Mouse (Mus musculus): ENCODE results near the gene Zfp626.
A peak's percentile ranks its signal among the peaks of the same experiment; 100 is the strongest.
"Not testable (repeated sequence)": the region's sequence is repeated elsewhere in the genome, so short reads cannot be mapped to it uniquely, and the experiment has no call there.

The Zfp626 gene

DNA sequence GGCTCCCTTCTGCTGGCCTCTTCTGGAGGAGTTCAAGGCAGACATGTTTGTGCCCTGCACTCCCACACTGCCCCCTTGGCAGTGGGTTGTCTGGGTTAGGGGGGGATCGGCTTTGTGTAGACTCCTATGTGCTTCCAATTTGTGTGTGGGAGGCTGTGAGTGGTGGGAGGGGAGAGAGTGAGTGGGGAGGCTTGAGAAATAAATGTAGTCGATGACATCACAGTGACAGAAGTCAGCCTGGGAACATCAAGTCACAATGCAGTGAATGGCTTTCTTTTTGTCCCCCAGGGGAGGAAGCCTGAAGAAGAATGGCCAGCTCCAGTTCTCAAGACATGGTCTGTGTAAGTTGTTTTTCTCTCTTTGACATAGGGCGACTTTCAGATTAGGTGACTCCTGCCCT is at the start of gene Zfp626:
TSS of gene Zfp626 (plus strand) at position 301 of the 400 bp plus-strand sequence.
- not testable (repeated sequence) for DNase-seq (ENCODE audit: extremely low read depth, low read depth, low spot score)

DNA sequence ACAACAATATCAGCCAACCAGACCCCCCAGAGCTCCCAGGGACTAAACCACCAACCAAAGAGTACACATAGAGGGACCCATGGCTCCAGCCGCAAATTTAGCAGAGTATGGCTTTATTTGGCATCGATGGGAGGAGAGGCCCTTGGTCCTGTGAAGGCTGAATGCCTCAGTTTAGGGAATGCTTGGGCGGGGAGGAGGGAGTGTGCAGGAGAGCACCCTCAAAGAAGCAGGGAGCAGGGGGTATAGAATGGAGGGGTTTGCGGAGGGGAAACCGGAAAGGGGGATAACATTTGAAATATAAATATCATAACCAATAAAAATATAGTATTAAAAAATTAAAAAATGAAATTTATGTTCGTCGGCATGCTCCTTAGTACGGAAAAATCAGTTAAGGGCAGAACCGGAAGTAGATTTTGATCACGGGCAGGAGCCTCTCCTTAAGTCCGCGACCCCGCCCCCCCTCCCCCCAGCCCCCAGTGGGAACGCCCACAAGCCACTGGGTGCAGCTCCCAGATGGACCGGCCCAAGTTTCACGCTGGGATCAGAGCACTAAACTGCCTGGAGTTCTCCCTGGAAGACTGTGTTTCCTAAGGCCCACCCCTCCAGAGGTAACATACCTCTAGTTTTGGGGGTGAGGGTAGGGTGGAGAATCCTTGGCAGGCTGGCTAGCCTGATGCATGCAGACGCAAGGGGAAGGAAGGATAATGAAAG is 41.7 kb upstream of the Zfp626 start:
- no peak for DNase-seq (ENCODE audit: extremely low read depth, low read depth, low spot score)

DNA sequence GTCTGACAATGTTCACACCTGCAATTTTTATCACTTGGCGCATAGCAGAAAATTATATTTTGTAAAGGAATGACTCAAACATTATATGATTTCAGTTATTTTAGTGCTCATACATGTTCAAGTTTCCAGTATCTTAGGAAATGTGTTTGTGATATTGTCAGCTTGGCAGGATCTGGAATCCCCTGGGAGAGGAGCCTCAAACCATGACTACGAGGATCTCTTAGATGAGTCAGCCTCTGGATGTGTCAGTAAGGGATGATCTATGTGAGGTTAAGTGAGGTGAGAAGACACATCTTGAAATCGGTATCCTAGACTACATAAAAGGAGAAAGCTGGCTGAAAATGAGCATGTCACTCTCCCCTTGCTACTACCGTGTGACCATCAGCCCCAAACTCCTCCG is 17.7 kb upstream of the Zfp626 start:
- no peak for DNase-seq (ENCODE audit: extremely low read depth, low read depth, low spot score)

DNA sequence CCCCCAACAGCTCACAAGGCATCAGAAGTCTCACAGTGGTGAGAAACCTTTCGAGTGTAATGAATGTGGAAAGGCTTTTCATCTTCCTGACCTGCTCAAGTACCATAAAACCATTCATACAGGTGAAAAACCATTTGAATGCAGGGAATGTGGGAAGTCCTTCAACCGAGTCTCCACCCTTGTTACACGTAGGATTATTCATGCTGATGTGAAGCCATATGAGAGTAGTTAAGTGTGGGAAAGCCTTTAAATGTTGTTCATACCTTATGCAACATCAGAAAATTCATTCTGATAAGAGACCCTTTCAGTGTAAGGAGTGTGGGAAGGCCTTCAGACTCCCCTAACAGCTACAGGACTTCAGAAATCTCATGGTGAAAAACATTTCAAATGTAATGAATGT is 13.1 kb upstream of the Zfp626 start:
- DNase-seq (ENCODE audit: extremely low read depth, low read depth, low spot score) = not testable (repeated sequence)

DNA sequence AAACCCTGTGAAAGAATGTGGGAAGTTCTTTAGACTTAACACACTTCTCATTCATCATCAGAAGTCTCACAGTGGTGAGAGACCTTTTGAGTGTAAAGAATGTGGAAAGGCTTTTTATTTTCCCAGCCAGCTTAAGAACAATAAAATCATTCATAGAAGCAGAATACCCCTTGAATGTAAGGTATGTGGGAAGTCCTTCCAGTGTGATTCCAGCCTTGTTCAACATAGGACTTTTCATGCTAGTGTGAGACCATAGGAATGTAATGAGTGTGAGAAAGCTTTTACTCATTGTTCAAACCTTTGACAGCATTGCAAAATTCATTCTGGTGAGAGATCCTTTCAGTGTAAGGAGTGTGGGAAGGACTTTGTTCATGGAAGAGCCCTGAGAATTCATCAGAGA is 12.4 kb upstream of the Zfp626 start:
- no peak for DNase-seq (ENCODE audit: extremely low read depth, low read depth, low spot score)

DNA sequence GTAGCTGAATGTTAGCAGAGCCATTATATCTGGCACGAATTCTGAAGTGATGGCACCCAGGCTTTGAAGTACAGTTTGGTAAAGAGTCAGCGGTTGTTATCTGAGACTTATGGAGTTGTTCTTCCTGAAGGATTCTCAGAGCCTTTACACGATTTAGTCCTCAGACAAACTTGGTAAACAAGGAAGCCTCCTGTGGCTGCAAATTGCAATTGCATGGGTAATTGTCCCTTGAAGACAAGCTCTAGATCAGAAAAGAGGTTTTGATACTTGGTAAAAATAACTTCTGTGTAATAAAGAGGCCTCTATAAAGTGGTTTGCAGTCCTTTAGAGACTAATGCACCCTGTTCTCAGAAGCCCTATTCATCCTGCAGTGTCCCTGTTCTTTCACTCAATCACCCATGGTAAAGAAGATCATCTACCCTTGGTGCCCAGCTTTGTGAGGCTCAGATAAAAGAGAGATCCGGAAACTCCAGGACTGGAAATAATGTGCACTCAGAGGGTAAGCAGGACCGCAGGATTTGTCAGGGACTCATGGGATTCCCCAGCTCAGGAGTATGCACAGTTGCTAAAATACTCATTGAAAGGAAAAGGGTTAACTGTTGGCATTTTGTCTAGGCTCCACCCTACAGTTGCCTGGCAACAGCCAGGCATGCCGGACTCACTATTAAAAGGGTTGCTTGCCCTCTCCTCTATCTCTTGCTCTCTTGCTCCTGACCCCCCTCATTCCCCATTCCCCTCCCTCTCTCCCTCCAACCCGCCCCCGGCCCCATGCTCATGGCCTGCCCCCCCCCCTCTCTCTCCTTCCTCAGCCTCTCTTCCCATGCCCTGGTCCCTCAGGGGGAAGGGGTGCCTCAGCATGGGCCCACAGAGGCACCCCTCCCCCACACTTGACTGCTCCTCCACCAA is 8.8 kb upstream of the Zfp626 start:
- no peak for DNase-seq (ENCODE audit: extremely low read depth, low read depth, low spot score)

DNA sequence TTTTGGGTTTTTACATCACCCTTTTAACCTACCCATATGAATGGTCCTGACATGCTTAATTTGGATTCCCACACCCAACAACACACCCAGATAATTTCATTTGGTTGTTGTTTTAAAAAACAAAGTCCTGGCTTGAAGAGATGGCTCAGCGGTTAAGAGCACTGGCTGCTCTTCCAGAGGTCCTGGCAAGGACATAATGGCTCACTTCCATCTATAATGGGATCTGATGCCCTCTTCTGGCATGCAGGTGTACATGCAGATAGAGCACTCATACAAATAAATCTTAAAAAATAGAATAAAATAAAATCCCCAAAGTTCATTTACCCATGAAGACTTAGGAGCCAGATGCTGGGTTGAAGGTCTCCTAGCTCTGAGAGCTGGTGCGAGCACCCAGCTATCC is 5.9 kb upstream of the Zfp626 start:
- DNase-seq (ENCODE audit: extremely low read depth, low read depth, low spot score) = no peak

DNA sequence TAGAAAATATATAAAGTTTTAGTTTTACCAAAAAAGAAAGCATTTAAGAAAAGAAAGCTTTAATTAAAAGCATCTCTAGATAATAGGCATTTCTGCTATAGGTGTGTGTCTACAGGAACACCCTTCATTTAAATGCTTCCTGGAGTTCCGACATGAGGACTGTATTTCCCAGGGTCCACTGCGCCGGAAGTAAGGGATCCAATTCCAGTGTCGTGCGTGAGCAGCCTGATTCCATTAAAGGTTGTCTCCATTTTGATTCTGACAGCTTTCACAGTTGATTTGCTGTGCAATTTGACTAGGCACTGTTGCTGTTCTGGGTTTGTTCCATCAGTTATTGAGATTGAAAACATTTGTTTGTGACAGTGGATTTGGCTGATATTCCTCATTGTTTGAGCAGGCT is 4.0 kb upstream of the Zfp626 start:
- no peak for DNase-seq (ENCODE audit: extremely low read depth, low read depth, low spot score)

DNA sequence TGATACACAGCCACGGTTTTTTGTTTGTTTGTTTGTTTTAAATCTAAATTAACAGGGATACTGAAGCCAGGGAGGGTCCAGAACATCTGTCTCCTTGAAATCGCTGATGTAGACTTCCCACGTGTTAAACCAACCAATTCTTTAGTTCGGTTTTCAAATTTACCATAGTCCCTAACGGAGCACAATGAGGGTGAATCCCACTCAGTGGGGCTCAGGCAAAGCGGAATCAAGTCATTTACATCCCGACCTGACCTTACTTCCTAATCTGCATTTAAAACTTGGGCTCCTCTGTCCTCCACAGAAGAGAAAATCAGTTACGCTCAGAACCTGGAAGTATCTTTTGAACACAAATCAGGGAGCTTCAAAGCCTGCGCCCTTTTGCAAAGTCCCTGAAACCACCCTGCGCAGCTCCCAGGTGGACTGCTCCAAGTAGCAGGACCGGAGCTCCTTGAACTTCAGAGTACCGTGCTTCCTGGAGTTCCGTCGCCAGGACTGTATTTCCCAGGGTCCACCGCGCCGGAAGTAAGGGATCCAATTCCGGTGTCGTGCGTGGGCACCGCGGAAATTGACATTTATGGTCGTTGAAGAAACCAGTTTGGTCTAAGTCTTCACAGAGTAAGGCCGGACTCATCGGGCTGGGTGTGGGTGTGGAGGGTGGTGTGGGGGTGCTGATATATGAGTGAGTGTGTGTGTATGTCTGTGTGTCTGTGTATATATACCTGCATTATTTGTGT is 2.5 kb upstream of the Zfp626 start:
- DNase-seq (ENCODE audit: extremely low read depth, low read depth, low spot score) = peak; percentile 43

DNA sequence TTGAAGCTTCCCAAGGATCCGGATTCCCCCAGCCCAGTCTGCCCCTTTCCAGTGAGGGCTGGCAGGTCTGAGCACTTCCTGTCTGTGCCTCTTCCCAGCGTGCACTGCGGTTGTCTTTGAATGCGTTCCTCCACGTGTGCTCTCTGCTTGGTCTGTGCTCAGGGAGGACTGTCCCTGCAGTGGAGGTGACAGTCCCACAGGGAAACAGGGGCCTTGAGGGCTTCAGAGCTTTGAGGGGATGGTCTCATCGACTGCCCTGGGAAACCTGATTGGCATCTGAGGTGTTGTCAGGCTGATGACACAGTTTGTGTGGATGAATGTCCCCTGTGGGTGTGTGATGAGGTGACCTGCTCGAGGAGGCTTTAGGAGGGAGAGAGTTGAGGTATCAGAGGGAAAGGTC is 309 bp downstream of the Zfp626 start:
- DNase-seq (ENCODE audit: extremely low read depth, low read depth, low spot score) = not testable (repeated sequence)

DNA sequence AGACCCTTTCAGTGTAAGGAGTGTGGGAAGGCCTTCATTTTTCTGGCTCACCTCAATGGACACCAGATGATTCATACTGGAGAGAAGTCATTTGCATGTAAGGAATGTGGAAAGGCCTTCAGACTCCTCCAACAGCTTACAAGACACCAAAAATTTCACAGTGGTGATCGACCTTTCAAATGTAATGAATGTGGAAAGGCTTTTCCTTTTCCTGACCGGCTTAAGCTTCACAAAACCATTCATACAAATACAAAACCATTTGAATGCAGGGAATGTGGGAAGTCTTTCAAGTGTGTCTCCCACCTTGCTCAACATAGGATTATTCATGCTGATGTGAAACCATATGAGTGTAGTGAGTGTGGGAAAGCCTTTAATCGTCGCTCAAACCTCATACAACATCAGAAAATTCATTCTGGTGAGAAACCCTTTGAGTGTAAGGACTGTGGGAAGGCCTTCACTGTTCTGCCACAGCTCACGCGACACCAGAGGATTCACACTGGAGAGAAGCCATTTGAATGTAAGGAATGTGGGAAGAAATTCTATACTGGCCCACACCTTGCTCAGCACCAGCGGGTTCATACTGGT is 11.6 kb downstream of the Zfp626 start:
- DNase-seq (ENCODE audit: extremely low read depth, low read depth, low spot score) = no peak

DNA sequence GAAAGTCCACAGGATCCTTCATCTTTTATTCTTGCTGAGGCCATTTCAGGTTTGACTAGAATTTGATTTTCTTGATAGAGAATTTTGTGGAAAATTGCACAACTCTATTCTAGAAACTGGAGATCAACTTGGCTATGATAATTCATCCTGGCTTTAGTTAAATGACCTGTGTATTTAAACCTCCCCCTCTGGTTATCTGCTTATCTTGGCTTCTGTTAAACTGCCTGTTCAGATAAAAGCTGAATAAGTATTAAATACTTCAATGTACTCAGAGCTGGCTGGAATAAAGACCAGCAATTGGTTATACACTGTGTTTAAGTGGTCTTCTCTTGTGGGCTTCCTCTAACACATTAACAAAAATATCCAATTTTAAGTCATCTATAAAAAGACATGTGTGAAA is 15.6 kb downstream of the Zfp626 start:
- DNase-seq (ENCODE audit: extremely low read depth, low read depth, low spot score) = no peak

DNA sequence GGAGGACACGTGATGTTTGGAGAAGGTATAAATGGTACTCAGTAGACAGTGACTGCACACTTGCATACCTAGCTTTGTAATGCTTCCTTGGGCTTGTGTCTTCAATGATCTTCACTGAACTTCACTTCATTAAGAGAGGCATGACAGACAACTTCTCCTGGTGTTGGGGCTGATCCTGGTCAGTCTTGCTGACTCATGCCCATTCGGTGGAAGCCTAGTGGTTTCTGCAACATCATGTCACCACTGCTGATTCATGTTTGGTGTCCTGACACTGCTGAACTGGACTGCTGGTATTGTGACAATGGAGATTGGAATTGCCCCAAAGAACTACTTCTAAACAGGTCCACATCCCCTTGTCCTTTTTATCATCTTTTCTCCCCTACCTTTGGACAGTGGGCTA is 27.1 kb downstream of the Zfp626 start:
- no peak for DNase-seq (ENCODE audit: extremely low read depth, low read depth, low spot score)

DNA sequence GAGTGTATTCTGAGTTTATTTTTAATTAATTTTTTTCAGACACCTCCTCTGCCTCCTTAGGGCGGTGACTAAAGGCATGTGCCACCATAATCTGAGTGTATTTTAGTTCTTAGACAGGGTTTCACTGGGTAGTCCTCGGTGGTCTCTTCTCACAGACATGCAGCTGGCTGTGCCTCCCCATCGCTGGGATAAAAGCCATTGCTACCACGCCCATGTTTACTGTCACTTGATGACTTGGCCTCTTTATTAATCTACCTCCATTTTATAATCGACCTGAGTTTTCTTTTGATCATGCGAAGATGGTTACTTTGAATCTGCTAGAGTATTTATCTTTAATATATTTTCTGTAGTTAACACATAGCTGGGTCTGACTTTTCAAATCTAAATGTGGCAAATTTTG is 30.9 kb downstream of the Zfp626 start:
- no peak for DNase-seq (ENCODE audit: extremely low read depth, low read depth, low spot score)

DNA sequence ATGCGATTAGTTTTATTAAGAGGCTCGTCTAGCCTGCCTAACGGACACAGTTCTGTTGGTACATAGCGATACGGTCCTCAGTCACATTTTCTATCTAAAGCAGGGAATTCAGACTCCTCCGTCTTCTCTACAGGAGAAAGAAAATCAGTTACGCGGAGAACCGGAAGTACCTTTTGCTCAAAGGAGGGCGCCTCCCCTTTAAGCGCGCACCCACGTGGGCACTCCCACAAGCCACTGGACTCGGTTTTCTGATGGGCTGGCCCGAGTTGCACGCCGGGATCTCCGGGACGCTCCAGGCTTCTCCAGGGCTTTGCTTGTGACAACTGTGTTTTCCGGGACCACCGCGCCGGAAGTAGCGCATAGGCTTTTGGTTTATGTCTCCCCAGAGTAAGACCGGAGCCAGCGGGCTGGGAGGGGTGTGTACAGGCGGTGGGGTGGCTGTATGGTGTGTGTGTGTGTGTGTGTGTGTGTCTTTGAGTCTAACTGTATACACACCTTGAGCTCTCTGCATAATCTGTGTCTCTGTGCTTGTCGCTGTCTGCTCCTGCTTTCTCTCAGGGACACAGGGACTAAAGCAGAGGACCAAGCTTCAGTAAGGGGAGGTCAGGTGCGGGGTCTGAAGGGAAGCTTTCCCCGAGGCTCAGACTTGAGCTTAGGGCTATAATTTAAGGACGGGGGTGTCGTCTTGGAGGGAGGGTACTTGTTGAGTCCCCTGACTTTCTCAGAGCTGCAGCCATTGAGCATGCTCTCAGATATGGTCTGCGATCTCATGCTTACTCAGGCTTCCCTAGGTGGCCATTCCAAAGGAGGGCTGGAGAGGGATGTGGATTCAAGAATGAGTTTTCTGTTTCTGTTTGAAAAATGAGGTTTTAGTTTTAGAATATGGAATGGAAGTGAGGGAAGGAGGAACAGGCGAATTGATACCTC is 31.6 kb downstream of the Zfp626 start, which contains the start of gene Zfp59:
TSS of gene Zfp59 (plus strand) at position 285 of the 927 bp plus-strand sequence.
- DNase-seq (ENCODE audit: extremely low read depth, low read depth, low spot score) = peak; percentile 18

DNA sequence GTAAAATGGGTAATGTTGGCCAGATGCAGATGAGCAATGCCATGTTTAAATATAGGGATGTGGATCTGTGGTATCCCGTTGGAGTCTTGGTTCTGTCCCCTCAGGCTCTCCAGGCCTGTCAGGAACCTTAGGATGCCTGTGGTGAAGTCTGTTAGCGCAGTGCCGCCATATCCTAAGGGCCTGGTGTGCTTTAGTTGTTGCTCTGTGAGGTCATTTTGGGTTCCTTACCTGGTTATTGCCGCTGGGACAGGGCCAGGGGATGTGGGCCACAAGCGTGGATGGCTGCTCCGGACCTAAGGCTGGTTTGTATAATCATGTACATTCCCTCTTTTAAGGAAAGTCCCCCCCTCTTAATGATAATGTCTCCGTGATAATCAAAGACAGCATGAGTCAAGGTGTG is 32.6 kb downstream of the Zfp626 start:
- no peak for DNase-seq (ENCODE audit: extremely low read depth, low read depth, low spot score)

DNA sequence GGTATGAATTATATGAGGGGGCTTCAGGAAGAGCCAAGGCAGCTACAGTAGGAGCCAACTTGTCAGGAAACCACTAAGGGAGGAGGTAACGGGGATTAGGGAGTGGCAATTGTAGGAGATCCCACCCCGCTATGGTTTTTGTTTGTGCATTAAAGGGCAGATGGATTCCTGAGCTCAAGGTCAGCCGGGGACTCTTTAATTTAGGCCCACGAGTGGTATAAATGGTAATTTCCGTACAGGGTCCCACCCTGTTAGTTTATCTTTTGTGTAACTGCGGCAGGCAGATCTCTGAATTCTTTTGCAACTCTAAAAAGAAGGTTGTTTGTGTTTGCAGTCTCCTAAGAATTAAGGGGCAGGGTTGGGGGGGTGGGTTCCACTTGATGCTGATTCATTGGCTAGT is 33.1 kb downstream of the Zfp626 start:
- no peak for DNase-seq (ENCODE audit: extremely low read depth, low read depth, low spot score)

DNA sequence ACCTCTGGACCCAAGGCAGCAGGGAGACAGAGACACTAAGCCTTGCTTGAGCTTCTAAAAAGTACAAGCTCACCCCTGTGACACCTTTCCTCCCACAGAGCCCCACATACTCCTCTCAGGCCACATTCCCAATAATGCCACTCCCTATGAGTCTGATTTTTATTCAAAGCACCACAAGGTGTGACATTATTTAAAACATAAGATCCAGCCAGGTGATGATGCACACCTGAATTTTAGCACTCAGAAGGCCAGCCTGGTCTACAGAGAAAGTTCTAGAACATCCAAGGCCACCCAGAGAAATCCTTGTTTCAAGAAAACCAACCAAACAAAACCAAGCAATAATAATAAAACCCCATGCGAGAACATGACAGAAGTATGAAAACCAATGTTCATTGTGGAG is 50.2 kb downstream of the Zfp626 start, which contains the start of gene Zfp607a:
TSS of gene Zfp607a (plus strand) at position 301 of the 400 bp plus-strand sequence.
- no peak for DNase-seq (ENCODE audit: extremely low read depth, low read depth, low spot score)

DNA sequence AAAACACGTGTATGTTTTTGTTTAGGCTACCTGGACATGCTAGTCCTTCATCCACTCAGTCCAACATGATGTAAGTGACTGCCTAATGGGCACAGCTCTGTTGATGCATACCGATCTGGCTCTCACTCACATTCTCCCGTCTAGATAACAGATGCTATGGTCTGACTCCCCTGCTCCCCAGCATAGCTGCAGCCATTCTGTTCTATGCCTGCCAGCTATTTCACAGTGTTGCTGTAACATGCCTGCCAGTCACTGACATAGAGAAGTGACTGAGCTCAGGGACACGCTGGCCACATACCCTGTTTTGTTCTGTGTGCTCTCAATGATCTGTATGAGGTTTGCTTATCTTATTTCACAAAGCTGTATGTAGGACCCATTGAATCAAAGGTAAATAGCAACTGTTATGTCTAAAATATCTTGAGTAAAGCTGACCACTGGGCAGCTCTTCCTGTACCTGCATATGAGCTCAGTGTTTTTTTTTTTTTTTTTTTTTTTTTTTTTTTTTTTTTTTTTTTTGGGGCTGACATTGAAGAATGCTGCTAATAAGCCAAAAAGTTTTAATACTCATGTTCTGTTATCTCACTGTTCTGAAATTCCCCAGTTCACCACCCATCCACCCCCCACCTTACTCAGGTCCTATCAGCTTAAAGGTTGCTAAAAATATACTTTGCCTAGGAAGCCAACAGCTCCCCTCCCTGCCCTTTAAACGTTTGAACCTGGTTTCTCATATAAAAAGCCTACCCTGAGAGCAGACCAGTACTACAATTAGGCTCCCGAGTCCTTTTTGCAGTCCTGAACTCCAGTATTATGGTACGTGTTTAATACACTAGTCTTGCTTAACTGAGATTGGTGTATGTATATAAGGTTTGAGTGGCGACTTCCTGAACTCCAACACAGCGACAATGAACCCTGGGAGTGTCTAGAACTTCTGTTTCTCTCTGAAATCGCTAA is 52.6 kb downstream of the Zfp626 start:
- no peak for DNase-seq (ENCODE audit: extremely low read depth, low read depth, low spot score)
